Mouse (Mus musculus) liver, postnatal 0 days (tissue): ENCODE measurements around the gene Mnat1.

Source experiments
- CTCF ChIP-seq: sonication (generic); IDR thresholded peaks from 2 replicates; pipeline ENCODE4 v1.5.1; 2016; ENCODE audit warnings: antibody characterized with exemption, low read depth
- EP300 ChIP-seq: IDR thresholded peaks from 2 replicates; pipeline ENCODE4 v1.6.1; 2016; ENCODE audit warnings: antibody characterized with exemption, low read depth, mild to moderate bottlenecking

DNA sequence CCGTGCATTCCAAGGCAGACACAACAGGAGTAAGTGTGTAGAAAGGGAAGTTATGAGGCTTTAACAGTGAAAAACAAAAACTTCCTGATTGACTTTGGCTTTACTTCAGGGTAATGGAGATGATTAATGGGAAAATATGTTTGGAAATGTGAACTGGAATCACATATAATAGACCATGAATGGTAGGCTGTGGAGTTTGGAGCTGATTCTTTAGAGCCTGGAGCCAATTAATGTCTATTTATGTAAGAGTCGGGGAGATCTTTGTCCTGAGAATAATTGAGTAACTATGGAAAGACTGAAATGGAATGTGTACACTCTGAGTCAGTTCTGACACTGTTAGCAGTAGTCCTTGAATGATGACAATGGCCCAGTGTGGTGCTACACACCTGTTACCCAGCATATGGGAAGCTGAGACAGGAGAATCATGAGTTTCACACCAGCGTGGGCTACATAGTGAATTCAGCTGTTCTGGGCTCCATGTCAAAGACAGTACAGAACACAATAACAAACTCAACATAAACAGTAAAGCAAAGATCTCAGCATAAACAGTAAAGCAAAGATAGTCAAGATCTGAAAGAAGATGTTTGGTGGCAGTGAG is 142.0 kb downstream of the Mnat1 start:
- no peak for TF ChIP-seq CTCF
- no peak for TF ChIP-seq EP300
